Mouse (Mus musculus): ENCODE data around the gene Acot7. TPM values are rescaled to one million over a fixed set of nuclear protein-coding genes. Genes with fewer than 3 reads are reported as not detected.
A peak's percentile ranks its signal among the peaks of the same experiment; 100 is the strongest.

The Acot7 gene
- total and polyA plus RNA-seq, 2 experiments from 2014 or later = 249 to 488 TPM

DNA sequence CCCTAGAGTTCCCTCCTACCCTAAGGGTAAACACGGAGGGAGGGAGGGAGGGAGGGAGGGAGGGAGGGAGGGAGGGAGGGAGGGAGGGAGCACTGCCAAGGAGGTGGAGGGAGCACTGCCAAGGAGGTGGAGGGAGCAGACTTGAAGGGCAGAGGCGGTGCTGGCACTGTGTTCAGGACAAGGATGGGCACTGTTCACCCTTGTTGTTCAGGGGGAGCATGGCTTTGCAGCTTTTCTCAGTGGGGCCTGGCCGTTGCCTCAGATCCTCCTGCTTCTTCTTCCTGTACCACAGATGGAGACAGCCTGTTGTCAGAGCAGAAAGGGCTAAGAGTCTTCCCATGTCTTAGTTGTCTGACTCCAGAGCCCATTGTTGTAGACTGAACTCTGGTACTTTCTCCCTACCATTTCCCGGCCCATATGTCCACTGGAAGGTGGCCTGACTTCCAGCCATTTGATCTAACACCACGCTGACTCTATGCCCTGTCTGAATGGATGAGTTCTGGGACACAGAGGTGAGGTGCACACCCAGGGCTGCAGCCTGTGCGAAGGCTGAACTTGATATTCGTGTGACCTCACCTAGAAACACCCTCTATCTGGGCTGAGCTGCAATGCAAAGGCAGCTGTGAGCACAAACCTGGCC is 43.0 kb downstream of the Acot7 start:
- no peak for TF ChIP-seq CTCF (IDR thresholded peaks at IDR 0.05; ENCODE audit: low read depth)
- Histone ChIP-seq H3K36me3 (ENCODE audit: insufficient read depth, low read length) (no peaks in the 10 kb centered on the region), H3K4me3 (ENCODE audit: low read length) (no peak overlapping the region), H3K27ac (peak overlapping the region; percentile 84), H3K4me1 (ENCODE audit: insufficient read depth, low read length) (peaks cover 20% of the 10 kb centered on the region), H3K4me2 (ENCODE audit: low read depth, low read length) (no peak overlapping the region), H3K9ac (replicated peaks; ENCODE audit: low read length) (no peak overlapping the region), H3K27me3 (ENCODE audit: insufficient read depth, low read length) (no peaks in the 10 kb centered on the region), H3K9me3 (ENCODE audit: low read length) (no peaks in the 10 kb centered on the region)
- DNase-seq (ENCODE audit: low spot score) (peak; percentile 49), ATAC-seq (0 out of 2 replicates have a peak, but pooled peaks have one; percentile 9)
- WGBS = 29% methylated on average over 6 of the region's 7 CpGs

DNA sequence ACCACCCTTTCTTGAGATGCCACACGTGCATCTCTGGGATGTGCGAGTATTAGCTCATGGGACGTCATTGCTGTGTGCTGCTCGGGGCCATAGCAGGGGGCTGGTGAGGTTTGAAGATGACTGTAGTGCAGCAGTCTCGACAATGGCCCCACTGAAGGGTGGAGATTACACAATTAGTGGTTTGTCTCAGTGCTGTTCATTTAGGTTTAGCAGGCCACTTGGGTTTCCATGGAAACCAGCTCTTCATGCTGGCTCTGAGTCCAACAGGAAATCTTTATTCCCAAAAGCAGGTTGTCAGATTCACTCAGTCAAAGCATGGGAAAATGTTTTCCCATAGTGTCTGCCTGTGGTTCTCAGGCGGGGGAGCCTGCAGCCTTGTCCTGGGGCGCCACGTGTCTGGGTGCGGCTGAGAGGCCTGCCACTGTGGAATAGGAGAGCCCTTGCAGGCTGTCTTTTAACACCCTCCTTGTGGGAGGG is 43.5 kb downstream of the Acot7 start:
- no peak for TF ChIP-seq CTCF (IDR thresholded peaks at IDR 0.05; ENCODE audit: low read depth)
- peaks cover 24% of the 10 kb centered on the region for H3K4me1 ChIP-seq (ENCODE audit: insufficient read depth, low read length)
- no peak overlapping the region for H3K4me2 ChIP-seq (ENCODE audit: low read depth, low read length)
- peak overlapping the region; percentile 84 for H3K27ac ChIP-seq
- DNase-seq (ENCODE audit: low spot score) = peak; percentile 88
- 6% methylated on average over 9 of the region's 9 CpGs for WGBS
- H3K9ac ChIP-seq (replicated peaks; ENCODE audit: low read length) = no peak overlapping the region
- H3K4me3 ChIP-seq (ENCODE audit: low read length) = no peak overlapping the region
- no peaks in the 10 kb centered on the region for H3K36me3 ChIP-seq (ENCODE audit: insufficient read depth, low read length)
- no peaks in the 10 kb centered on the region for H3K27me3 ChIP-seq (ENCODE audit: insufficient read depth, low read length)
- peak; percentile 88 for ATAC-seq
- H3K9me3 ChIP-seq (ENCODE audit: low read length) = no peaks in the 10 kb centered on the region

DNA sequence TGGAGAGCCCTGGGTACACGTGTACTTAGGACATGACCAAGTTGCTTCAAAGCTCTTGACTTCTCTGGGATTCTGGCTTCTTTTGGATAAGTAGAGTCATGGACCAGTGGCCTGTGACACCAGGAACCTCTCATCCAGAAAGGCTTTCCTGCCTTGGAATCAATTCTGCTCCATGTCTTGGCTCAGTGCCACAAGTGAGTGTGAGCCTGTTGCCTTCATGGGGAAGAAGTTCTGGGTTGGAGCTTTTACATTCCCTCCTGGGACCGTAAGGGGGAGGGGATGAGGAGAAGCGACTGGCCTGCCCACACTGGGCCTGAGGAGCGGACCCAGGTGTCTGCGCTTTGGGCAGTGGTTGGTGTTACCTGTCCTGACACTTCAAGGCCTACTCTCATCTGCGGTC is 44.2 kb downstream of the Acot7 start:
- no peak for ATAC-seq
- no peaks in the 10 kb centered on the region for H3K9me3 ChIP-seq (ENCODE audit: low read length)
- no peak for DNase-seq (ENCODE audit: low spot score)
- no peaks in the 10 kb centered on the region for H3K36me3 ChIP-seq (ENCODE audit: insufficient read depth, low read length)
- H3K9ac ChIP-seq (replicated peaks; ENCODE audit: low read length) = no peak overlapping the region
- peak overlapping the region; percentile 84; the same call in 1 of the 2 replicates for H3K27ac ChIP-seq
- no peaks in the 10 kb centered on the region for H3K27me3 ChIP-seq (ENCODE audit: insufficient read depth, low read length)
- no peak overlapping the region for H3K4me3 ChIP-seq (ENCODE audit: low read length)
- no peak overlapping the region for H3K4me2 ChIP-seq (ENCODE audit: low read depth, low read length)
- WGBS = 73% methylated on average over 6 of the region's 6 CpGs
- TF ChIP-seq CTCF (IDR thresholded peaks at IDR 0.05; ENCODE audit: low read depth) = no peak
- H3K4me1 ChIP-seq (ENCODE audit: insufficient read depth, low read length) = peaks cover 30% of the 10 kb centered on the region

DNA sequence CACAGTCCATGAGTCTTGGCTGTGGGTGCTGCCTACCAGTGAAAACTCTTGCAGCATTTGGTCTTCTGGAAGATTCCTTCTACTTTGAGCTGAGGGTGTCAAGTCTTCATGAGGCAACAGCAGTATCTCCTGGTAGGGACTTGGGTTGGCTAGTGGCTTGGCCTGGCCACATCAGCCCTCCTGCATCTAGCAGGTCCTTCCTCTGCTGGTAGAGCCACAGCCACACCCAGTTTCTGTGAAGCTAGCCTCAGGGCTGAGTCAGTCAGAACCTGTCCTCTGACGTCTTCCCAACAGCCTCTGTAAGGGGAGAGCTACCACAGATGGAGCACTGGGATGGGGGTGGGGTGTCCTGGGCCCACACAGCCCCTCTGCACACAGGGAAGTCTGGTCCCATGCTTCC is 44.6 kb downstream of the Acot7 start:
- ATAC-seq (no peak), DNase-seq (ENCODE audit: low spot score) (no peak)
- no peak overlapping the region for H3K27ac ChIP-seq
- 76% methylated on average over 1 of the region's 1 CpGs for WGBS
- H3K4me1 ChIP-seq (ENCODE audit: insufficient read depth, low read length) = peaks cover 30% of the 10 kb centered on the region
- H3K4me3 ChIP-seq (ENCODE audit: low read length) = no peak overlapping the region
- no peak for TF ChIP-seq CTCF (IDR thresholded peaks at IDR 0.05; ENCODE audit: low read depth)
- no peak overlapping the region for H3K4me2 ChIP-seq (ENCODE audit: low read depth, low read length)
- H3K9me3 ChIP-seq (ENCODE audit: low read length) = no peaks in the 10 kb centered on the region
- H3K9ac ChIP-seq (replicated peaks; ENCODE audit: low read length) = no peak overlapping the region
- H3K27me3 ChIP-seq (ENCODE audit: insufficient read depth, low read length) = no peaks in the 10 kb centered on the region
- H3K36me3 ChIP-seq (ENCODE audit: insufficient read depth, low read length) = no peaks in the 10 kb centered on the region

DNA sequence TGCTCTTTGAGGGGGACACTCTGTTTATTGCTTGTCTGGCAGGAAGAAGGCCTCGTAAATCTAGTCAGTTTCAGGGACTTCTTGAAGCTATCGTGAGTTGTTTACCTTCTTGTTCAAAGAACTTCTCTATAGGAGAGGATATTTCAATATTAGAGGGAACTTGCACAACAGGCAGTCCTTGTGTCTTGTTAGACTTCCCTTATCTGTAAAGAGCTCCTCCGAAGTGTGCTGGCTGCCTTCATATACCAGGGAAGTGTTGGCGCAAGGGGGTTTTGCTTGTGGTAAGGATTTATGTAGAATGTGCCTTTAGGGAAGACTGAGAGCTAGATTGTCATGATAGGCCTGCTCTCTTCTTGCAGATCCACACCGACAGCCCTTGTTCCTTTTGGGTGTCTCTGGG is 46.2 kb downstream of the Acot7 start:
- no peaks in the 10 kb centered on the region for H3K9me3 ChIP-seq (ENCODE audit: low read length)
- peaks cover 30% of the 10 kb centered on the region for H3K4me1 ChIP-seq (ENCODE audit: insufficient read depth, low read length)
- no peak overlapping the region for H3K9ac ChIP-seq (replicated peaks; ENCODE audit: low read length)
- no peak overlapping the region for H3K4me3 ChIP-seq (ENCODE audit: low read length)
- no peaks in the 10 kb centered on the region for H3K27me3 ChIP-seq (ENCODE audit: insufficient read depth, low read length)
- WGBS = 75% methylated on average over 5 of the region's 5 CpGs
- TF ChIP-seq CTCF (IDR thresholded peaks at IDR 0.05; ENCODE audit: low read depth) = no peak
- H3K36me3 ChIP-seq (ENCODE audit: insufficient read depth, low read length) = no peaks in the 10 kb centered on the region
- no peak overlapping the region for H3K27ac ChIP-seq
- ATAC-seq (no peak), DNase-seq (ENCODE audit: low spot score) (no peak)
- no peak overlapping the region for H3K4me2 ChIP-seq (ENCODE audit: low read depth, low read length)

DNA sequence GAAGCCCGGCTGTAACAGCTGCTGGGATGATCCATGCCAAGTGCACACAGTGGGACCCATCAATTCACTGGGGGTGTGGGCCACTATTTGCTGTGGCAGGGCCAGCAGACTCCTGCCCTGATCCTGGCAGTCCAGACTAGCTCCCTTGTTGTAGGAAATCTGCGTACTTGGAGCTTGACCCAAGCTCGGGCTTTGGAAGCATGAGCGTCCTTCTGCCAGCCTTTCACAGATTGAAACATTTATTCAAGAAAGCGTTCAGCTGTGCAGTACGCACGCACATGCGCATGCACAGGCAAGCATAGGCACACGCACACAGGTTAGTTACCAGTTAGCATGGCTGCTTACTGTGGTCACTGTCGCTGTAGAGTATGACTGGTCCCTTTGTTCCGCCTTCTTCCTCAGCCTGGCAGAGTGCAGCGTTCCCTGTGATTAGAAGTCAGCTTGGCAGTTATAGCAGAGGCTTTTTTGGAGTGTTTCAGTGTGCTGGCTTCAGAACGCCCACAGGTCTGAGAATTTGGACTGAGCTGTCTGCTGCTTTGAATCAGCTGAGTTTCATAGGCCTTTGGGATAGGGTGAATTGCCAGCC is 49.1 kb downstream of the Acot7 start:
- DNase-seq (ENCODE audit: low spot score) = peak; percentile 73
- 41% methylated on average over 13 of the region's 13 CpGs for WGBS

More for the DNA sequence above, 49.1 kb downstream of the Acot7 start:
- Histone ChIP-seq H3K27ac (peak overlapping the region; percentile 84), H3K4me2 (ENCODE audit: low read depth, low read length) (no peak overlapping the region), H3K9ac (replicated peaks; ENCODE audit: low read length) (no peak overlapping the region), H3K9me3 (ENCODE audit: low read length) (no peaks in the 10 kb centered on the region), H3K4me1 (ENCODE audit: insufficient read depth, low read length) (peaks cover 17% of the 10 kb centered on the region), H3K27me3 (ENCODE audit: insufficient read depth, low read length) (no peaks in the 10 kb centered on the region), H3K4me3 (ENCODE audit: low read length) (no peak overlapping the region), H3K36me3 (ENCODE audit: insufficient read depth, low read length) (no peaks in the 10 kb centered on the region; the same call in 1 of the 2 replicates)
- ATAC-seq = peak; percentile 89
- TF ChIP-seq CTCF (IDR thresholded peaks at IDR 0.05; ENCODE audit: low read depth) = no peak
